In the genomic region with DNA sequence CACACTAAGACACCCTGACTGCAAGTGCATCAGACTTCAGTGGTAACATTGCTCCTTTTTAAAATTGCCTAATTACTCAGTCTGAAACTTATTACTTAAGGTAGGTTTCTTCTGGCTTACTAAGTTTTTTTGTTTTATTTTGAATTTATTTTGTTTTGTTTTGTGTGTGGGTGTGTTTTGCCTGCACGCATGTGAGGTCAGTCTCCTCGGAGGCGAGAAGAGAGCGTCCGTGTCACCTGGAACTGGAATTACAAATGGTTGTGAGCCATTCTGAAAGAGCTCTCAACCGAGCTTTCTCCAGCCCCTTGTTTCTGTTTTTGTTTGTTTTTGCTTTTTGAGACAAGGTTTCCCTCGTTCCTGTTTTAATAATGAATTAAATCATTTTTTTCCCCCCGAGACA, we compare ENCODE assay signal across 7 mouse cellular contexts. TPM values are rescaled to one million over a fixed set of nuclear protein-coding genes. Genes with fewer than 3 reads are reported as not detected.
A peak's percentile ranks its signal among the peaks of the same experiment; 100 is the strongest.
DNase-seq lines count a peak whose midpoint lies in the region; ATAC-seq and TF ChIP-seq lines count a peak whose summit lies in the region.

No protein-coding gene starts in this region.

- peak overlapping the region; percentile 35 for H3K4me3 ChIP-seq in lung, adult 2 months (replicated peaks; ENCODE audit: extremely low read depth, low read depth, low read length)
- peak overlapping the region; percentile 28; the same call in 1 of the 2 replicates for H3K4me3 ChIP-seq in embryonic fibroblast, embryonic 13.5 days (ENCODE audit: insufficient read depth, low read length)
- peak overlapping the region; percentile 66 for H3K4me3 ChIP-seq in limb, embryonic 12.5 days (replicated peaks)
- peak overlapping the region; percentile 32 for H3K4me3 ChIP-seq in olfactory bulb, adult 2 months (ENCODE audit: insufficient read depth, low read depth, low read length)

- TF ChIP-seq CTCF in lung, adult 2 months (IDR thresholded peaks at IDR 0.05; ENCODE audit: insufficient read depth, low read length), result no peak
- TF ChIP-seq CTCF in embryonic fibroblast, embryonic 13.5 days (IDR thresholded peaks at IDR 0.05; ENCODE audit: borderline replicate concordance, insufficient read depth, low read length), result no peak
- TF ChIP-seq CTCF in olfactory bulb, adult 2 months (IDR thresholded peaks at IDR 0.05; ENCODE audit: insufficient read depth, low read depth, low read length), result no peak

- 26% methylated on average over 8 of the region's 8 CpGs for WGBS in lung, adult 2 months
- WGBS in limb, embryonic 12.5 days, result 49% methylated on average over 8 of the region's 8 CpGs
- WGBS in olfactory bulb, adult 2 months, result 15% methylated on average over 8 of the region's 8 CpGs

- no peak for DNase-seq in lung, adult 2 months
- no peak for DNase-seq in lung, adult 18-20 months
- DNase-seq in ovary, postnatal 10 days (ENCODE audit: low spot score), result no peak
- DNase-seq in right cerebral cortex, postnatal 4 days, result no peak

- no peak overlapping the region; the same call in 1 of the 2 replicates for H3K9ac ChIP-seq in limb, embryonic 12.5 days (replicated peaks)

- ATAC-seq in limb, embryonic 12.5 days (ENCODE audit: insufficient number of reproducible peaks, insufficient read depth, low FRiP score, low TSS enrichment, low read depth), result no peak

- TF ChIP-seq POLR2A in lung, adult 2 months (IDR thresholded peaks at IDR 0.05; ENCODE audit: borderline replicate concordance, extremely low read depth, low read depth, low read length), result no peak
- no peak for TF ChIP-seq POLR2A in embryonic fibroblast, embryonic 13.5 days (IDR thresholded peaks at IDR 0.05; ENCODE audit: low read depth, low read length)
- no peak for TF ChIP-seq POLR2A in olfactory bulb, adult 2 months (IDR thresholded peaks at IDR 0.05; ENCODE audit: insufficient read depth, low read depth, low read length)

- peaks cover 30% of the 10 kb centered on the region for H3K36me3 ChIP-seq in limb, embryonic 12.5 days

- H3K4me2 ChIP-seq in limb, embryonic 12.5 days, result peak overlapping the region; percentile 77

- no peaks in the 10 kb centered on the region for H3K9me3 ChIP-seq in limb, embryonic 12.5 days

- H3K4me1 ChIP-seq in lung, adult 2 months (ENCODE audit: control insufficient read depth, insufficient read depth, low read length), result peaks cover 5% of the 10 kb centered on the region
- H3K4me1 ChIP-seq in embryonic fibroblast, embryonic 13.5 days (ENCODE audit: control insufficient read depth, insufficient read depth, low read length), result 0 out of 2 replicates have a peak, but pooled peaks cover 2% of the 10 kb centered on the region
- peaks cover 16% of the 10 kb centered on the region for H3K4me1 ChIP-seq in limb, embryonic 12.5 days (replicated peaks)
- H3K4me1 ChIP-seq in olfactory bulb, adult 2 months (ENCODE audit: control insufficient read depth, insufficient read depth, low read length), result peaks cover 10% of the 10 kb centered on the region

- peak overlapping the region; percentile 86 for H3K27ac ChIP-seq in embryonic fibroblast, embryonic 13.5 days (ENCODE audit: insufficient read depth, low read length)
- H3K27ac ChIP-seq in limb, embryonic 12.5 days, result peak overlapping the region; percentile 93
- peak overlapping the region; percentile 40 for H3K27ac ChIP-seq in olfactory bulb, adult 2 months (ENCODE audit: insufficient read depth, low read depth, low read length)

- no peaks in the 10 kb centered on the region for H3K27me3 ChIP-seq in limb, embryonic 12.5 days

RNA-seq across cellular contexts. Expression of gene Pold2, which starts 0.6 kb away (rescaled TPM):
- polyA plus RNA-seq in lung, adult 2 months (2012; rRNA removed), result 80.3 and 102 TPM in 2 replicates
- polyA plus RNA-seq in embryonic fibroblast, embryonic 13.5 days (2011; ENCODE audit: insufficient read length, low read depth, missing spikeins), result 23.2 and 31.7 TPM in 2 replicates
- polyA plus RNA-seq in limb, embryonic 12.5 days (2016; fragmentation: Nextera tagmentation; extraction: Ambion mirVana), result 127 and 129 TPM in 2 replicates
- not detected in 2 replicates for polyA plus RNA-seq in olfactory bulb, adult 2 months (2012; ENCODE audit: insufficient read depth, insufficient read length, low replicate concordance, missing spikeins)

RNA-seq across cellular contexts. Expression of gene Aebp1, which starts 16.9 kb away (rescaled TPM):
- polyA plus RNA-seq in lung, adult 2 months (2012; rRNA removed), result 79.4 and 84.8 TPM in 2 replicates
- 372 and 444 TPM in 2 replicates for polyA plus RNA-seq in embryonic fibroblast, embryonic 13.5 days (2011; ENCODE audit: insufficient read length, low read depth, missing spikeins)
- polyA plus RNA-seq in limb, embryonic 12.5 days (2016; fragmentation: Nextera tagmentation; extraction: Ambion mirVana), result 12.5 and 15.2 TPM in 2 replicates
- polyA plus RNA-seq in olfactory bulb, adult 2 months (2012; ENCODE audit: insufficient read depth, insufficient read length, low replicate concordance, missing spikeins), result not detected in 2 replicates

RNA-seq across cellular contexts. Expression of gene Myl7, which starts 19.9 kb away (rescaled TPM):
- polyA plus RNA-seq in lung, adult 2 months (2012; rRNA removed), result 185 and 203 TPM in 2 replicates
- polyA plus RNA-seq in embryonic fibroblast, embryonic 13.5 days (2011; ENCODE audit: insufficient read length, low read depth, missing spikeins), result not detected in 2 replicates
- polyA plus RNA-seq in limb, embryonic 12.5 days (2016; fragmentation: Nextera tagmentation; extraction: Ambion mirVana), result 1.3 and 2.4 TPM in 2 replicates
- polyA plus RNA-seq in olfactory bulb, adult 2 months (2012; ENCODE audit: insufficient read depth, insufficient read length, low replicate concordance, missing spikeins), result not detected in 2 replicates

RNA-seq across cellular contexts. Expression of gene Polm, which starts 40.8 kb away (rescaled TPM):
- polyA plus RNA-seq in lung, adult 2 months (2012; rRNA removed), result 28.1 and 34.2 TPM in 2 replicates
- polyA plus RNA-seq in embryonic fibroblast, embryonic 13.5 days (2011; ENCODE audit: insufficient read length, low read depth, missing spikeins), result 9.9 and 13.0 TPM in 2 replicates
- polyA plus RNA-seq in limb, embryonic 12.5 days (2016; fragmentation: Nextera tagmentation; extraction: Ambion mirVana), result 9.0 and 10.0 TPM in 2 replicates
- not detected in 2 replicates for polyA plus RNA-seq in olfactory bulb, adult 2 months (2012; ENCODE audit: insufficient read depth, insufficient read length, low replicate concordance, missing spikeins)

Comparison
In these comparisons a context has a peak if more than half of its experiments do, and no peak if none do; other contexts are left out.
1. H3K27ac ChIP-seq: peak in every context shown above with its lines; median percentile 93 in limb, embryonic 12.5 days; 86 in embryonic fibroblast, embryonic 13.5 days; 40 in olfactory bulb, adult 2 months.
2. RNA of gene Aebp1, which starts 16.9 kb away (polyA plus RNA-seq): 372 to 444 TPM in embryonic fibroblast, embryonic 13.5 days, 79.4 to 84.8 TPM in lung, adult 2 months and 12.5 to 15.2 TPM in limb, embryonic 12.5 days; not detected in olfactory bulb, adult 2 months; every median in the first group is over 10 times any median in the second.
3. RNA of gene Myl7, which starts 19.9 kb away (polyA plus RNA-seq): 185 to 203 TPM in lung, adult 2 months; 1.3 to 2.4 TPM in limb, embryonic 12.5 days, not detected in embryonic fibroblast, embryonic 13.5 days and not detected in olfactory bulb, adult 2 months; every median in the first group is over 10 times any median in the second.
4. Peak in every context shown above with its lines, with median percentiles within 50 percentile points of each other: H3K4me3 ChIP-seq.